Mouse (Mus musculus) kidney, postnatal 36 days (tissue): Measurements from ENCODE around the gene Erc2.

ENCODE experiments used
- DNase-seq, 2 experiments: peaks; one replicate each; pipeline ENCODE4 v3.0.0; 2021 to 2022; ENCODE audit warnings: mixed read lengths in 2 of 2

The Erc2 gene

DNA sequence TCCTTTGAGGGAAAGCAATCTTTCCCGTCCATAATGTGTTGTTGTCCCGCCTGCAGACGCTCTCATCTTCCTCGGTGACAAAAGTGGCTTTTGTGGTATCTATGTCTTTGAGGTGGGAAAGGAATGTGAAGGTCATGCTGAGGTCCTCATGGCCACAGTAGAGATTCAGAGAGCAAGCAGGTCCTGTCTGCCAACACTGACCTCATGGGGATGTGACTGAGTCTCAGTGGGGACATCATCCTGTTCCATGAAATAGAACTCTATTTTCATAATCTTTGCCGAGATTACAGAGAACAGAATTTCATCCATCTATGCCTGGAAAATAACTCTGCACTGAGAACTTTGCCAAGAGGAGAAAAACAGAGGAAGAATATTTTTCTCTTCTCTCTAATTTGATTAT, 324.0 kb downstream of the Erc2 start:
- no peak for DNase-seq

DNA sequence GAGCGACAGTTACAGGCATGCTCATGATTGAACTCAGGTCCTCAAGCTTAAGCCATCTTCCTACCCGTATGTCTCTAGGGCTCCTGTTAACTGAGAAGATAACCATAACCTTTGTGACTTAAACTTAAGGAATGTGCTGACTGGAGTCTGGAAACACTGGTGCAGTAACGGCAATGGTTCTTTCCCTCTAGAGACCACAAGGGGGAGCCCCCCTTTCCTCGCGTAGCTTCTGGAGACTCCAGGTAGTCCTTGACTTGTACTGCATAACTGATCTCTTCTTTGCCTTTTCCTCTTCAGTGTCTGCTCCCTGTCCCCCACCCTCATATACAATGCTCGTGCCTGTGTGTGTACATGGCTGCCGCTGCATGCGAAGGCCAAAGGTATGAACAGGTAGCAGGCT, 326.2 kb downstream of the Erc2 start:
- peak in 1 of 2 experiments; percentile 38 for DNase-seq

DNA sequence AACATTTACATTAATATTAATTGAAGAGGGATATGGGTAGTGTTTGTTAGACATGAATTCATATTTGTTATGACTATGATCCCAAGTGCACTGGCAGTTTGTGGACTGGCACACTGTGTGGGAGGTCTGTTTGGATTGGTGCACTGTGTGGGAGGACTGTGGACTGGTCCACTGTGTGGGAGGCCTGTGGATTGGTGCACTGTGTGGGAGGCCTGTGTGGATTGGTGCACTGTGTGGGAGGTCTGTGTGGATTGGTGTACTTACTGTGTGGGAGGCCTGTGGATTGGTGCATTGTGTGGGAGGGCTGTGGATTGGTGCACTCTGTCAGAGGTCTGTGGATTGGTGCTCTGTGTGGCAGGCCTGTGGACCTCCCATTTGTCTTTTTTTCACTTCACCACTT, 331.6 kb downstream of the Erc2 start:
- DNase-seq: no peak

DNA sequence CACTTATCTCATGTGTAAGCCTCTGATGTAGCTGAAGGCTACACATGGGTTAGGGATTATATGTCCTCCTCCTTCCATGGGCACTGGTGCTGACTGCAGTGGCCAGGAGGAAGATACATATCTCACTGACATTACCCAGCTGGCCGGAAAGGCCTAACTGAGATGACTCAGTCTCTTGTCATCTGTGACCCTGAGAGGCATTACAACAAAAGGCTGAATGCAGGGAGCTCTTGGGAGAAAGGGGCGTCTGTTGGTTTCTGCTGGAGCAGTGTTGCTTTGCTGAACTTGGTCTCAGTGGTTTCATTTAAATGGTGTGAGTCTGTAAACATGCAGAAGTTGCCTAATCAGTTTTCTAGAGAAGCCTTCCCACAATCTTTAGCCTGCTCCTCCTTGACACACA, 334.6 kb downstream of the Erc2 start:
- peak; percentile 2 to 4 for DNase-seq

DNA sequence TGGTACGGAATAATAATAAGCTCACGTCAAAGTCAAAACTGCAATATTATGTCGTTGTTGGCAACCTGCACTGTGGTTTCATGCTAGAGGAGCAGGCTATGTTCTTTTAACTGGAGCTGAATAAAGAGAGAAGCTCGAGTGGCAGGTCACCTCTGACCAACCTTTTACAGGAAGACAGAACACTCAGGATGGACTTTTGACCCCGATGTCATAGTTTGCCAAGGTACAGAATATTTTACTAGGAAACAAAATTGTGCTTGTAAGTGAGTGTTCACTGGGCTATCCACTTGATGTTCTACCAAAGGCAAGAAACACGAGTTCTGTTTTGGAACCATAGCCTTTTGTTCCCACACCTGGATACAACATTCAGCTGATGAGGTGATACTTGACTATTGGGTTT, 351.5 kb downstream of the Erc2 start:
- peak in 1 of 2 experiments; percentile 31 for DNase-seq

DNA sequence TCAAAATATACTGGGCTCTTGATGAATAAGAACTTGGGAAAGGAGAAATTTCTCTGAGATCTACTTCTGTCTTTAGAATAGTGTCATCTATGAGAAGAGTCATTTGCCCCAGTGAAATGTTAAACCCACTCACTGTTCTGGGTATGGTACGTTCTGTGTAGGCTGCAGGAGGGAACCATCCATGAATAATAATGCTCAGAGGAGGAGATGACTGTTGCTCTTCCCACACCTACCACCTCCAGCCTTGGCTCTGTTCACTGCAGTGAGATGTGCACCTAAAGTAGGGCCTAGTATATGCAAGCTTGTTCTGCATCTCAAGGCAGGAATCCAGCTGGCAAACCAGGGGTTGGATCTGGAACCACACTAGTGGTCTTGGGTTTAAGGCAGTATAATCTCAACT, 353.4 kb downstream of the Erc2 start:
- no peak for DNase-seq

DNA sequence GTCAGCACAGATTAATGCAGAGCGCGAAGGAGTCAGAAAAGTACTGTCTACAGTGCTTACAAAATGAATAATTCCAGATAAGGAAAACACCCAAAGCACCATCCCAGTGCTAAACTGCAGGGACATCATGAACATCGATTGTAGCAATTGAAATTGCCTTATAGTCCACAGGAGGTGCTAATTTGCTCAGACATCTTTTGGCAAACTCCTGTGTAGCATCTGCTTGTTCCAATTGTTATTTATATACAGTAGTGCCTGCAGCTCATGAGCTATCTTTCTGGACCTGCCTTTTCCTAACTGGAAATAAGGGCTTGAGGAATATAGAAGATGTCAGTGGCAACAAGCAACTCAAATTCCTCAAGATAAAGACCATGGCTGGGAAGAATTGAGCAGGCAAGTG, 362.5 kb downstream of the Erc2 start:
- no peak for DNase-seq

DNA sequence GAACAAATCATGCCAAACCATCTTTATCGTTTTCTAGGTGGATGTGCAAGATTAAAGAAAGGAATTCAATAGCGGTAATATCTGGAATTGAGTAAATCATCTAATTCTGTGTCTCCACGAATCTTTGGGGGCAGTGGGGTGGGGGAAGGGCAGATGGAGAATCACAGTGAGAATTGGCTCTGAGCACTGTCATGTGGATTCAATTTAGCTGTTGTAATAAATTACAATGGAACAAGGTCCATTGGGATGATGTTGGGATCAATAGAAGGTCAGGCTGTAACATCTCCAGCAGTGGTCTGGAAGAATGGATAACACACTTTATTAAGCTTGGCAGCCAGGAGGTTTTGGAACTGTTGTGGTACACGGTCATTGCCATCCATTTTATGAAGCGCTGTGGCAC, 363.0 kb downstream of the Erc2 start:
- no peak for DNase-seq

DNA sequence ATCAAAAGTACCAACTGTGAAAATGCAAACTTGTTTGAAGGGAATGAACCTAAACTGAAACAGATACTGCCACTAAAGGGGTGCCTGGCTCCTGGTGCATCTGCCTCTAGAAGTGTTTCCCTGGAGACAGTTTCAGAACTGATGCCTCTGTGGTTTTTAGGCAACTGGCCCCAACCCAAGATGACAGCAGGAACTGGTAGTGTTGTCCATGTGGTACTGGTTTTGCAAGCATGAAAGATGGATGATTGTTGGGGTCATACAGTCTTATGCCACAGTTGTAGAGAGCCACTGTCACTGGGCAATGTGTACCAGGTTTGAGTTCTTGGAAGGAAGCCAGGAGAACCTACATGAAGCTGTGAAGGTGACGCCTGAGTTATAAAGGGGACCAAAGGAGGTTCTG, 365.2 kb downstream of the Erc2 start:
- no peak for DNase-seq

DNA sequence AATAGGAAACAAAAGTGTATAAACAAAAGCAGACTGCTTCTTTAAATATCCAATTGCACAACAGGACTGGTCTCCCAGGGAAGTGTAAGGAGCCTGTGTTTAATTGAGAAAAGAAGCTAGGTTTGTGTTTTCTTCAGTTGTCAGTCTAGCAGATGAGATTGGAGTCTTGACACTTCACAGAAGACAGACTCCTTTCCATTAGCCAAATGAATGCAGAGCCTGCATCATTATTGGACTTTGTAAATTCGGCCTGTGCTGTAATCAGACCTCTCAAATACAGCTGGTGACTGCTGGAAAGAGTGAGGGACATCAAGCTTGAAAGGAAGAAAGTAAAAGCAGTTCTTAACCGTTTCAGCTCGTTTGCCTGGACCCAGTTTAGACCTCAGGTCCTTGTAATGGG, 376.3 kb downstream of the Erc2 start:
- no peak for DNase-seq

DNA sequence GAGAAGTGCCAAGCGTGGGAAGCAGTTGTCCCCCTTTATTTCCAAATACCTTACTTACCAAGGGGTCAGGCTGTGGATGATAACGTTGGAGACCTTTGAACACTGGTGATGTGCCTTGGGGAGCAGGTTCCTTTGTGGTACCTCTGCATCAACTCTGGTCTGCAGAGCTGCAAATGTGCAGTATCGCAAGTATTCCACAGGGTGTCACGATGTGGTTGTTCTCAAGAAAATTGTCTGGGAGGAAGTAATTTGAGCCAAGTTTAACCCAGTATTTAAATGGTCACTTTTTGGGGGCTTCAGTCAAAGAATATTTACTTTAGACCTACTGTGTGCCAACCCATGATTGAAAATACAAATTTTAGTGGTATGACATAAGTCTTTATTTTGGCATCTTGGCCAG, 381.8 kb downstream of the Erc2 start:
- DNase-seq: peak; percentile 4 to 21

DNA sequence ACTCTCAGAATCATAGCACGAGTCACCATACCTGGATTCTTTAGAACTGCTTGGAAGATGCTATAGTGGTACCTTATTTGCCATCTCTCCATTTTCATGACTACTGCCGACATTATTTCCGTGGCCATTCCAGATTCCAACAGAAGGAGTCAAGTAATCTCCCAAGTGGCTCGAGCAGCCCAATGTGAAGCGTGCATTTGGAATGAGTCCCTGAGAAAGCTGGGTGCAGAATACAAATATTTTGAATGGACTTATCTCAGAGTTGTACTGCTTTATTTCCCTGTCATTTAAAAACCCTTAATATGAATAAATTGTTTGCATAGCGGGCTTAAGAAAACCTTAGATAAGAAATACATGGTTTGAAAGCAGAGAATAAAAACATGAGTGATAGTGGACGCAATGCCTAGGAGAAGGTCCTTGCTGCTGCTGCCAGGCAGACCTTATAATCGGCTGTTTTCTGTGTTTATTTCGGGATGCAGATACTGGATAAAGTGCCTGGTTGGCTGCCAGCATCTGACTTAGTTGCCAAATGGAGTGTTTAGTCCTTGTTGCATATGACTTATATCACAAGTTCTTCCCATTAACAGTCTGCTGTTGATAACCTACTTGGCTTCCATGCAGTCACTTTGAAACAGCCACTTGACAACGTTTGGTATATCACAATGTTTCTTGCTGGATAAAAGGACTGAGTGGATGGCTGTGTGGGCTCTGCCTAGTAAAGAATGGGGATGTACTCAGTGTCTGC, 388.5 kb downstream of the Erc2 start:
- no peak for DNase-seq

DNA sequence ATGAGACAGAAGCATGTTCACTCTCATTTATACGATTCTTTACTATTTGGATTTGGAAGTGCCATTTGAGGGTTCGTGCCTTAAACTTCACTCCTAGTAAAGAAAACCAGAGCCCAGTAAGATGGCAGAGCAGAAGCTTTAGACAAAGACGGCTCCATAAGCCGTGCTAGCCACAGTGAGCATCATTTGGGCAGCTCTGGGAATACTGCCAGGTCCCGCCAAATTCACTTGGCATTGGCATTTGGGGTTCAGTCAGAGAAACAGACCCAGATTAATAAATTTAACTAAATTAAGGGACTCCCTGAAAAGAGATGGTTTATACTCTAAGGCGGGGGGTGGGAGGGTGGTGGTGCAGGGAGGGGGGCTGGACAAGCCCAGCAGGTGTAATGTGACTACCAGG, 401.0 kb downstream of the Erc2 start:
- no peak for DNase-seq

DNA sequence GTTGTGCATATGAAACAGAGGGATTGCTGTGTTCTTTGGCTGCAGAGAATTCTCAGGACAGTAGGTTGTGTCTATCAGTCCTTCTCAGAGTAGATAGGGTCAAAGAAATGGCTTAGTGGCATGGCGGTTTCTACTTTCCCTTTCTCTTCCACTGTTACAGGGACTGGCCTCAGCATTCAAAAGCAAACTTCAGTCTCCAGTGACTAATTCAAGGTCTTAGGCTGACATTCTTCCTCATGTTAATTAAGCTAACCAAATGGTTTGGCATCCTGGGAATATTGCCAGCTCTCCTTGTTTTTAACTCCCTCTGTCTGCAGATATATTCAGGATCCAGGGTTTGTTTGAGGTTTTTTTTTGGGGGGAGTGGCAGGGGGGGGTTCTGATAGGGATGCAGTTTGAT, 408.6 kb downstream of the Erc2 start:
- DNase-seq: peak; percentile 10 to 20

DNA sequence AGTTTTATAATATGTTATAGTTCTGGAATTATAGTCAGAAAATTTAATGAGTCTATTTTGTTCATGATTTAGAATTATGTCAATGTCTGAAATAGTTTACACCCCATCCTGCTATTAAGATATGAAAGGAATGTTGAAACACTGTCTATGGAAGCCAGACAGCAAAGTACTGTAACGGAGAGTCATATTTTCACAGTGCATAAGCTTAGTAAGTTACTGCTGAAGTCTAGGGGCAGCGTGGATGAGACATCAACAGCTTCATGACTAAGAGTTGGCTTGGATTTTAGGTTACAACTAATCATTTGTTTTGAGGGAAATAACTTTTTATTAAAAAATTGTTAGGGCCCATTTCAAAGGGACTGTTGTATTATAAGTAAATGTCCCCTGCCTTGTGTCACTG, 412.8 kb downstream of the Erc2 start:
- DNase-seq: no peak

DNA sequence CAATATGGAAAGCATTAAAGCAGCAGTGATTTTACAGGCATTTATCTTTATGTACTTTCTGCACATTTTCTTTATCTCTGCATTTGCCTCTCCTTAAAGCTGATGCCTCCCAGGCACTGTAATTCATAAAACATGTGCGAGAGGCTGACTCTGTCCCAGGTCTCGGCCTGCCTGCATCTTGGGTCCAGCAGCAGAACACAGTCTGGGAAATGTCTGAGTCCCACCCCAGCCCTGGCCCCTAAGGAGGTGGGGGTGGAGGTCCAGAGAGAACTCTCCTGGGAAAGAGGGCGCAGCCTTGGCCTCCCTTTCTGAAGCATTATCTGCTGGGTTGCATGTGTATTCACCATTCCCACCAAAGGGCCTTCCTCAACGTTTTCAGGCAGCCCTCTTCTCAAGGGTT, 420.9 kb downstream of the Erc2 start:
- no peak for DNase-seq

DNA sequence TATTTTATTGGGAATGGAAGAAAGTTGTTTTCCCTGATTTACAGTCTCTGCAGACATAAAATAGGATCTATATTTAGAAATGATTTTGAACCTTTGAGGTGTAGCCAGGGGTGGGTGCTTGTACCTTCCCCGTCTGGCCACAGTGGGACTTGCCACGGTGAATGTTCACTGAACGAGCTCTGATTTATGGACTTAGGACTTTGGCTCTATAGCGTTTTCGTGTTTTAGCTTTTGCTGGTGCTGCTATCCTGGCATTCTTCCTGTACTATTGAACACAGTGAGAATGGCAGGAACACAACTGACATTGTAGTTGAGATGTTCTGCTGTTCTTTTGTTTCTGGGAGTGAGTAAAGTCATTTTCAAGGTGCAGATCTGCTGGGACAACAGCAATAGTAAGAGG, 429.4 kb downstream of the Erc2 start:
- peak; percentile 8 to 10 for DNase-seq

DNA sequence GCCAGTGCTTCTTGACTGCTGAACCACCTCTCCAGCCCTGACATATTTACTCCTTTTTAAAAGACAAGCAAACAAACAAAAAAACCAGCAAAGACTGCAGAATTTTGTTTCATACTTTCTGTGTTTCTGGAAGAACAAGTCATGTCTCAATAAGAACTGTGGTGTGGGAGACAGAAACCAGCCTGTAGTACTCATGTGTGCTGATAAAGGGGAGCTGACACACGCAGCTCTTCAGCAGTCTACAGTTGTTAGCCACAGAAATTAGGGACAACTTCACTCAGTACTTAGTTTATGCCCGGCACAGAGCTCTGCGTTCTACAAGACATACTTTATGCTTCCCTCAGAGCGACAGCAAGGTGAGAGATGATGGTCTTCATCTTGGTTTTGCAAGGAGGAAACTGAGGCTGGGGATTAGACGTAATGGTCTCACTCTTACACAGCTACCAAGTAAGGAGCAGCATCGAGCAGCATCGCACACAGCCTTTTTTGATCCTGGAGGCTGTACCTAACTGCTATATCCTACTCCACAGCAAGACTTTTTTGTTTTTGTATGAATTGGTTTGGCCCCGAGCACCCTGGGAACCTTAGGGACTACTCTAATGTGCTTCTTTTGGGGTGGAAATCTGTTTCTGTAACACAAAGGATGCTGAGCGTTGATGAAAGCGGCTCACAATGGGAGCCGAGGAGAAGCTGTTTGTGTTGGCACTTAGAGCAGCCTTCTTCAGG, 435.1 kb downstream of the Erc2 start:
- no peak for DNase-seq

DNA sequence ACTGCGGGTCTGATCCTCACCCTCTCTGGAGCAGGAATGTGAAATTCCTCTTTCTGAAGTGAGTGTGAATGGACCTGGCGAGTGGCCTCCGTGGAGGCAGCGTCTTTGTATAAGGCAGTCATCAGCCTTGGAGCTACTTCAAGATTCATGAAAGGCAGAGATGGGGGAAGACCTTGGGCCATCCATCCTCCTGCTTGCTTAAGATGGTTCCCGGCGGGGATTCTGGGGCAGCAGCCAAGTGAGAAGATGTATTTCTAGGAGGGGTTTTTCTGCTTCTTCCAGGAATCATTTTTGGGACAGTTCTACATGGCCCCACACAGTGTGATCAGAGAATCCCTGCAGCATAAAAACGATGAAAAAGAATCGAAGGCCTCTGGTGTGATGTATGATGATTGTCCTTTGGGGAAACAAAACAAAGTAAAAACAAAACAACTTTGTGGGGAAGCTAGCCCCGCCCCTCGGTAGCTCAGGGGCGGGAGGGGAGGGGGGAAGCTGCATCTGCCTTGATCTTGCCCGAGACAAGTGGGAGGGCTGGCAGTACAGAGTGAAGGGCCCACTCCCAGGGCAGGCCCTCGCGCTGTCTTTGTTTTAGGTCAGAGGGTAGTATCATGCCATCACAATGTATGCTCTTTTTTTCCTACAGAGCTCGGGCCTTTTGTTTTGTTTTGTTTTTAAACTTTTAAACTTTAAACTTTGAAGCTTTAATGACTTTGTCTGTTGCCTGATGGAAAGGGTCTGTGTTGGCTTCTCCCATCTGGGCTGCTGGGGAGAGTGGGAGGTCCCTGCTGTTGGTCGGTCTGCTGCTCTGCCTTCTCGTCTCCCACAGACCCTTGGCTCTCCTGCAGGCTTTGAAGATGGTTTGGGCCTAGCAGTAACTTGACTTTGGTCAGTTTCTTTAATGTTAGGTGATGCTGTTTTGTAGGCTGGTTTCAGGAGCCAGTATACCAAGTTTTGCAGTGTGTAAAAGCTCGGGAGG, 435.9 kb downstream of the Erc2 start:
- DNase-seq: no peak

DNA sequence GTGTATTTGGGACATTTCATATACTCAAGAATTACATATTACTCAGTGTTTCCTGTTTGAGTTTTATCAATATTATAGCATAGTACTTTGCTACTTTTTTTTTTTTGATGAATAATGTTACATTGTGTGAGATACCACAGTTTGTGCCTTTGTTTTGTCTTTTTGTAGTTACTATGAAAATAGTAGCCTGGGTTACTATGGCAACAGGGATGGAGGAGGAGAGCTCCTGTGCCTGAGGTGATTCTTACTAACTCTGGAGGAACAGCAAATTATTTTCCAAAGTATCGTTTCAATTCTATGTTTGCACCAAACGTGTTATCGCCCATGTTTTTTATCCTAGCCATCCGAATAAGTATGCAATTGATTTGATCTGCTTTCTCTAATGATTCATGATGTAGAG, 438.7 kb downstream of the Erc2 start:
- no peak for DNase-seq

DNA sequence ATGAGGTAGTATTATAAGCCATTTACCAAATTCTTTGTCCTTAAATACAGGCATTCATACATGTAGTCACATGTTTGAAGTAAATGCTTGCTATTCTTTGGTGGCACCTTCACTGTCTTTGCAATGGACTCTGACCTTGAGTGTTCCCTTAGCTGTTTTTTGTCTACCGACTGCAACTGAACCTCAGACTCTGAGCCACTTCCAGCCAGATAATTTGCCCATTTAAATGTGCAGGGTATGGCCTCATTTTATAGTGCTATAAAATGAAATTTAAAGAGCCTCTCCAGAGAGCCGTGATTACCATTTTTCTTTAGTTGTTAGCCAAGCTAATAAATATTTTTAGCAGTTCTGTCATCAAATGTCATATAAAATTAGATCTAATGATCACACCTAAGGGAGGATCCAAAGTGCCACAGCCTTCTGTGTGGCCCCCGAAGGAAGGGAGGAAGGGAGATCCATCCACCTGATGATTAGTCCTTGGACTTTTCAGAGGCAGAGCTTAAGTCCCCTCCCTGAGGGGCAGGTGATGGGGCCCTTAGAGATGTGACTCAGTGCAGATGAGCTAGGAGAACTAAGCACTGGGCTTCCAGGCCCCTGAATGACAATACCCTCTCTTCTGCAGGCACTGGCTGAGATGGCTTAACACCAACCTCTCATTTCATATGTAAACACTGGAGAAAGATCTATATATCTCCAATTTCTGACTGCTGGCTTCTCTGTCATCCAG, 439.6 kb downstream of the Erc2 start:
- no peak for DNase-seq

DNA sequence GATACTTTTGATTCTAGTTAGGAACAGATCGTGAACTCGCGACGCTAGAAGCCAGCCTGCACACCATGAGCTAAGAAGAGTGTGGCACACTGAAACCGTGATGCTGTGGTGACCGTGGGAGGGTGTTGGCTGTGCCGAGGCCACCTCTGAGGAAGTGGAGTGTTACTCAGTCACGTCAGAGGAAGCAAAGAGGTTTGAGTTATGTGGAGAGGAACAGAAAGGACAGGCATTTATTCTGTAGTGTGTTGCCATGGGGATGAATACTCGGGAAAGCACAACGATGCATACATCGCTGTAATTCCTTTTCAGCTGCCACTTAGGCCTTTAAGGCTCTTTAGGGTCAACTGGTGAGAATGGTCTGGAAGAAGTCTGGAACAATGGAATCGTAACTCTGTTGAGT, 445.8 kb downstream of the Erc2 start:
- no peak for DNase-seq

DNA sequence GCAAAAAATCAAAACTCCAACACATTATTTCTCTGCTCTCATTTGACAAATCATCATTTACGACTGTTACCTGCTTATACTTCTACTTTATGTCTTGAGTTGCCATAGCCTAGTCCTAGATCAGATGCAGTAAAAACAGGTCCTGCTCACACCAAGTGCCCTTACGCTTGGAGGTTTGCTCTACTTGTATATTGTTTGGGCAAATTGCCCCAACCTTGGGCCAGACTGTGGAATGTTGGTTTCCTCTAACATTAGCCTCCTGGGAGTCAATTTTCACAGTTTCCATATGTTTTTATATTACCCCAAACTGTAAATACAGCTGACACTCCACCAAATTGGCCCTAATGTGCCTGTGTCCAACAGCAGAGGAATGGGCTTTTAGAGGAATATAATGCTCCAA, 447.6 kb downstream of the Erc2 start:
- DNase-seq: no peak
